19 mouse cellular contexts compared by ENCODE assay signal in genomic region chr15:77086488-77086887, GRCm38 (mm10). TPM values are rescaled to one million over a fixed set of nuclear protein-coding genes. Genes with fewer than 3 reads are reported as not detected.
"Had no signal": no experiment of that assay in that cellular context is flagged by ENCODE, and none has a peak within 500 bp of the region (broad histone marks: within the 10 kb centered on the region; RNA-seq: fewer than 3 reads in every experiment).

No protein-coding gene starts in this region.

- H3K4me1 ChIP-seq: midbrain, embryonic 12.5 days had no signal

- H3K4me2 ChIP-seq: limb, embryonic 13.5 days; midbrain, embryonic 12.5 days; neural tube, embryonic 15.5 days had no signal

- H3K27me3 ChIP-seq: limb, embryonic 13.5 days; midbrain, embryonic 12.5 days; neural tube, embryonic 15.5 days had no signal

- H3K9ac ChIP-seq: limb, embryonic 13.5 days; liver, embryonic 14.5 days; midbrain, embryonic 12.5 days; neural tube, embryonic 15.5 days had no signal

- H3K9me3 ChIP-seq: limb, embryonic 13.5 days; midbrain, embryonic 12.5 days; neural tube, embryonic 15.5 days had no signal

- ATAC-seq: midbrain, embryonic 16.5 days had no signal

- DNase-seq: kidney, postnatal 10 days; kidney, postnatal 4 days; left cerebral cortex, postnatal 4 days; lung, adult 18-20 months; right cerebral cortex, adult 18-20 months; right cerebral cortex, postnatal 25 days; thymus, postnatal 4 days had no signal

- H3K4me3 ChIP-seq: limb, embryonic 13.5 days; midbrain, embryonic 12.5 days; neural tube, embryonic 15.5 days had no signal

- H3K27ac ChIP-seq: limb, embryonic 13.5 days; liver, embryonic 14.5 days; midbrain, embryonic 12.5 days; neural tube, embryonic 15.5 days; stomach, postnatal 0 days had no signal

RNA-seq across cellular contexts. Expression of gene Mb, which starts 36.0 kb away (rescaled TPM):
- total RNA-seq: left cerebral cortex, adult 18-20 months; left cerebral cortex, postnatal 10 days; left cerebral cortex, postnatal 4 days; megakaryocyte-erythroid progenitor cell, adult 5-6 weeks had no signal
- polyA plus RNA-seq: liver, adult 2 months; midbrain, embryonic 12.5 days; small intestine, adult 2 months had no signal

RNA-seq across cellular contexts. Expression of gene Apol6, which starts 42.0 kb away (rescaled TPM):
- total RNA-seq: left cerebral cortex, postnatal 4 days; megakaryocyte-erythroid progenitor cell, adult 5-6 weeks had no signal
- polyA plus RNA-seq: limb, embryonic 13.5 days; liver, adult 2 months; midbrain, embryonic 12.5 days; midbrain, embryonic 16.5 days; neural tube, embryonic 11.5 days; neural tube, embryonic 15.5 days had no signal
